Mouse (Mus musculus) bone marrow, adult 2 months (tissue): Measurements from ENCODE around the gene Cnga4.

Experiments used
- CTCF ChIP-seq: fragments of 200-500 bp; IDR thresholded peaks from 2 replicates; pipeline ENCODE4 v1.5.1; 2011; ENCODE audit warnings: low read length, control low read depth; ENCODE audit not compliant: control insufficient read depth, insufficient read depth
- POLR2A ChIP-seq: fragments of 200-500 bp; IDR thresholded peaks from 2 replicates; pipeline ENCODE4 v1.6.1; 2011; ENCODE audit warnings: low read depth, mild to moderate bottlenecking, control low read depth, low read length, borderline replicate concordance; ENCODE audit not compliant: control insufficient read depth

DNA sequence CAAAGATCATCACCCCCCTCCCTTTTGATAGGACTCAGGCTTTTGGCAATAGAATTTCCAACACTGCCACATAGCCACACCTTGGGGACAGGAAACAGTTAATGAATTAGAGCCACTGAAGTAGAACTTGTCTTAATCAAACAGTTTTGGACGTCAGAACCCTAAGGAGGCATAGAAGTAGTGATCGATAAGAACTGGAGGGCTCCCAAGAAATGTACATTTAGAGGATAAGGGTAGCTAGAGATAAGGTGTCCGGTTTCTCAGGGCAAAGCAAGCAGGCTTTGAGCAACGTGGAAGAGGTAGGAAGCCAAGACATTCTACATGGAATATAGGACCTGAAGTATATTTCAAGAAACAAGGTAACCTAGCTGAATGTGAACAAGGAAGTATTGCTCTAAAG, 37.1 kb downstream of the Cnga4 start:
- no peak for TF ChIP-seq POLR2A
- TF ChIP-seq CTCF, result no peak
